Mouse (Mus musculus) kidney, adult 2 months (tissue): ENCODE measurements around the gene Pip5k1b. TPM values are rescaled to one million over a fixed set of nuclear protein-coding genes. Genes with fewer than 3 reads are reported as not detected.

Source experiments
- DNase-seq: peaks from one replicate; pipeline ENCODE4 v3.0.0; 2021
- H3K27ac ChIP-seq: fragments of 200-500 bp; 2 replicates; pipeline ENCODE4 v1.5.1; 2012; ENCODE audit warnings: low read depth, low read length, control low read depth, inconsistent platforms; ENCODE audit not compliant: insufficient read depth
- H3K27me3 ChIP-seq: fragments of 200-500 bp; replicated peaks from 2 replicates; pipeline ENCODE4 v1.6.1; 2012; ENCODE audit warnings: mild to moderate bottlenecking, moderate library complexity, low read length, inconsistent platforms; ENCODE audit not compliant: control insufficient read depth, insufficient read depth
- H3K36me3 ChIP-seq: fragments of 200-500 bp; 2 replicates; pipeline ENCODE4 v1.6.1; 2012; ENCODE audit warnings: mild to moderate bottlenecking, moderate library complexity, low read length, inconsistent platforms; ENCODE audit not compliant: control insufficient read depth, insufficient read depth
- H3K4me1 ChIP-seq: fragments of 200-500 bp; 2 replicates; pipeline ENCODE4 v1.6.1; 2011; ENCODE audit warnings: low read length; ENCODE audit not compliant: control insufficient read depth, insufficient read depth
- H3K4me3 ChIP-seq: fragments of 200-500 bp; 2 replicates; pipeline ENCODE4 v1.5.1; 2011; ENCODE audit warnings: mild to moderate bottlenecking, low read depth, low read length, control low read depth; ENCODE audit not compliant: insufficient read depth
- CTCF ChIP-seq: fragments of 200-500 bp; conservative IDR thresholded peaks from 2 replicates; pipeline ENCODE4 v1.5.1; 2011; ENCODE audit warnings: low read depth, mild to moderate bottlenecking, control low read depth, low read length, moderate library complexity, mixed read lengths; ENCODE audit not compliant: insufficient read depth, insufficient read length
- POLR2A ChIP-seq: fragments of 200-500 bp; IDR thresholded peaks from one replicate; pipeline ENCODE4 v1.6.1; 2011; ENCODE audit warnings: low read depth, low read length, control low read depth
- WGBS: fragments of 180-500 bp; shearing (Covaris S2); methylation state at CpG from one replicate; pipeline ENCODE4 v1.1.7; 2018; 5-methylcytosine and 5-hydroxymethylcytosine counted together
- polyA plus RNA-seq: library from polyadenylated mRNA; depleted of rRNA; stranded (reverse); fragments of >200 nt; gene quantifications from 2 replicates; pipeline ENCODE4 v1.2.3, GENCODE M21; 2012

Pip5k1b gene
- polyA plus RNA-seq, 1 experiment, result 3.7 TPM

DNA sequence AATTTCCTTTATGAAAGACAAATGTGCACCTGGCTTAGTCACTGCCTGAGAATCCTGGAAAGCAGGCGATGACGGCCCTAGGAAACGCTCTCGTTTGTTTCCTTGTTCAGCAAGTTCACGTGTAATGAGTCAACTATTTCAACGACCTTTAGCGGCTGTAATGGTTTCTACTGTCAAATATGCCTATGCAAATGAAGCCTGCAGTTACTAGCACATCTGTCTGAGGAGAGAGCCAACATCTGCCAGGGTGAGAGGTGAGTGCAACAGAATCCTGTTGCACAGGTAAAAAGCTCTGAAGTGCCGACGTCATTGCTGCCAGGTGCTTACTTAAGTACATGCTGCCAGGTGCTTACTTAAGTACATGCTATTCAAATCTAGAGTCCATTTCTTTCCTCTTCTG lies 196.4 kb downstream of the Pip5k1b start:
- H3K4me1 ChIP-seq, result no peaks in the 10 kb centered on the region
- TF ChIP-seq POLR2A (no peak), CTCF (no peak)
- peak; percentile 45 for DNase-seq
- WGBS, result 43% methylated on average over 9 of the region's 9 CpGs
- no peak overlapping the region for H3K4me3 ChIP-seq
- H3K36me3 ChIP-seq, result no peaks in the 10 kb centered on the region
- H3K27me3 ChIP-seq, result no peaks in the 10 kb centered on the region
- H3K27ac ChIP-seq, result no peak overlapping the region

DNA sequence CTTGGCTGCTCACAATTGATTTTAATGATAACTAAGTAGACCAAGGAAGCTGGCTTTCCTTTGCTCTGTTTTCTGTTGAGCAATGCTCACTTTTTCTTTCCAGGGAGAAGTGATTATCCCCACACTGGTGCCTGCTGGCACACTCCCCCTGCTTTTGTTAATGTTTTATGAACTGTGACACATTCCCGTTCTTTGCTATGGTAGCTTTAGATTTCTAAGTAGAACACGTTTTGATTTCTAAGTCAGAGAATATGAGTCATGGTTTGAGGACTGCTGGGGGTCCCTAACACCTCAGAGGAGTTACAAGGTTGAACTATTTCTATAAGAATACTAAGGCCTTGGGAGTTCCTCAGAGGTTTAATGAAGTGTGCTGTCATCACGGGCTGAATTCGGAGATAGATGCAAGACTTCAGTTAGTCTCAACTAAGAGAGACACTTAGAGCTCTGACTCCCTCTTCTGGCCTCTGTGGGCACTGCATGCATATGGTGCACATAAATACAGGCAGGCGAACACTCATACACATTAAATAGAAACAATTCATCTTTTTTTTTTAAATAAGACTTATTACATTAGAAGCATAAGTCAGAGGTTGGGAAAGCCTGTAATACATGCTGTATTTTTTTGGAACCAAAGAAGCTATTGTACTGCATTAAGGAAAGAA lies 203.2 kb downstream of the Pip5k1b start:
- Histone ChIP-seq H3K36me3 (no peaks in the 10 kb centered on the region), H3K4me1 (no peaks in the 10 kb centered on the region), H3K27ac (no peak overlapping the region), H3K27me3 (no peaks in the 10 kb centered on the region), H3K4me3 (no peak overlapping the region)
- TF ChIP-seq POLR2A (no peak), CTCF (no peak)
- peak; percentile 22 for DNase-seq
- 60% methylated on average over 5 of the region's 5 CpGs for WGBS

DNA sequence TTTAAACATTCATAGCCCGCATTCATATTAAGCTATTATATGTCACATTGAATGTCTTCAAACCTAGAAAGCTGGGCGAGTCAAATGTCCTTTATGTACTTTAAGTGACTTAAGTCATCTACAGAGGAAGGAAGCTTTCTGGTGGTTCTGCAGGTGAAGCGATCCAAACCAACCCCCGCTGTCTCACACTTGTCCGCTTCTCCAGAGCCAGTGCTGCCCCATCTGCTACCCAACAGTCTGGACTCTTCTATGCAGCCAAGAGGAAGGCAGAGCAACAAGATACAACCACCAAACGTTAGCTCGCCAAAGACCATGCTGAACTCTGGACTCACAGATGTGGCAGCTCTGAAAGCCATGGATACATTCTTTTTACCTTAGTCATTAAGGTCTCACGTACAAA lies 211.2 kb downstream of the Pip5k1b start:
- no peaks in the 10 kb centered on the region for H3K27me3 ChIP-seq
- 94% methylated on average over 8 of the region's 8 CpGs for WGBS
- H3K36me3 ChIP-seq, result no peaks in the 10 kb centered on the region
- no peak for TF ChIP-seq CTCF
- TF ChIP-seq POLR2A, result no peak
- no peaks in the 10 kb centered on the region for H3K4me1 ChIP-seq
- no peak overlapping the region for H3K4me3 ChIP-seq
- DNase-seq, result no peak
- H3K27ac ChIP-seq, result no peak overlapping the region

DNA sequence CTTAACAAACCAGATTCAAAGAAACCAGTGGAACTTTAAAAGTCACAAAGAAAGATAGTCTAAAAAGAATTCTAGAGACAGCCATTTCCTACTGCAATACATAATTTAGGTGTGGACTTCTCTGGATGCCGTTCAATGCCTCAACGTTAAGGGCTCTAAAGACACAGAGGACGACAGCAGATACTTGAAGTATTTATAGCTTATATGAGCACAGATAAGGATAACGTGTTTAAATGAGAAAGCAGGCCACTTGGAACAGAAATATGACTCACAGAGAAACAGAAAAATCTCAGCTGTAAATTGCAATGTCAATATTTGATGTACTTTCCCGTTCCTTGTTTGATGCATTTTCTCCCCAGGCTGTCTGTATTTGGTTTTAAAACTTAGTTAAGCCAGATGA lies 212.9 kb downstream of the Pip5k1b start:
- WGBS, result 69% methylated on average over 5 of the region's 5 CpGs
- H3K27ac ChIP-seq, result no peak overlapping the region
- no peak for TF ChIP-seq POLR2A
- no peak for TF ChIP-seq CTCF
- no peak for DNase-seq
- H3K4me3 ChIP-seq, result no peak overlapping the region
- no peaks in the 10 kb centered on the region for H3K27me3 ChIP-seq
- no peaks in the 10 kb centered on the region for H3K4me1 ChIP-seq
- no peaks in the 10 kb centered on the region for H3K36me3 ChIP-seq

DNA sequence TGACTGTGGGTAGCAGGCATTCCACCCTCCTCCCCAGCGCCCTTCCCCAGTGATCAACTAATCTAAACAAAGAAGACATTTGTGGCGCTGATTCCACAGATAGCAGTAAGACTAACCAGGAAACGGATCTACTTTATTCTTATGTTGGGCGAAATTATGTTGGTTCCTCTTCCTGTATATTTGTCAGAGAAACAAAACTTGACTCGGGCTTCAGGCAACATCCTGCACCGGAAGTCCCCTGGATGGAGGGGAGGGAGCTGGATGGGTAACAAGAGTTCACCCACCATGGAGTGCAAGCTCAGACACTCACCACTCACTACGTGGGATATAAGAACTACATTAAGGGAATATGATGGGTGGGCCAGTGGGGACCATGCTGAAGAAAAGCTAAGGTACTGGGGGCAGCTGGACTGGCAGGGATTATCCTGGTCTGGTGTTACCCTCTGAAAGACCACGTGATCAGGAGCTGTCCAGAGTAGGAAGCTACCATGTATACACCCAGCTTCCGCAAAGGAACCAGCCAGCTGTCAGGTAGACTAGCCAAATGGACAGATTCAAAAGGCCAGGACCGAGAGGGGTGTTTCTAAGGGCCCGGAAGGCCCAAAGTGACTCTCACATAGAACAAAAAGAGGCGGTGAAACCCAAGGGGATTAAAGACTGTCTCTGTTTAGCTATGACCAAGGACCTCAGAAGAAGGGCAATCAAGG lies 219.1 kb downstream of the Pip5k1b start:
- Histone ChIP-seq H3K27ac (no peak overlapping the region), H3K36me3 (no peaks in the 10 kb centered on the region), H3K4me1 (no peaks in the 10 kb centered on the region), H3K27me3 (no peaks in the 10 kb centered on the region), H3K4me3 (no peak overlapping the region)
- WGBS, result 61% methylated on average over 12 of the region's 12 CpGs
- TF ChIP-seq CTCF (no peak), POLR2A (no peak)
- DNase-seq, result no peak

DNA sequence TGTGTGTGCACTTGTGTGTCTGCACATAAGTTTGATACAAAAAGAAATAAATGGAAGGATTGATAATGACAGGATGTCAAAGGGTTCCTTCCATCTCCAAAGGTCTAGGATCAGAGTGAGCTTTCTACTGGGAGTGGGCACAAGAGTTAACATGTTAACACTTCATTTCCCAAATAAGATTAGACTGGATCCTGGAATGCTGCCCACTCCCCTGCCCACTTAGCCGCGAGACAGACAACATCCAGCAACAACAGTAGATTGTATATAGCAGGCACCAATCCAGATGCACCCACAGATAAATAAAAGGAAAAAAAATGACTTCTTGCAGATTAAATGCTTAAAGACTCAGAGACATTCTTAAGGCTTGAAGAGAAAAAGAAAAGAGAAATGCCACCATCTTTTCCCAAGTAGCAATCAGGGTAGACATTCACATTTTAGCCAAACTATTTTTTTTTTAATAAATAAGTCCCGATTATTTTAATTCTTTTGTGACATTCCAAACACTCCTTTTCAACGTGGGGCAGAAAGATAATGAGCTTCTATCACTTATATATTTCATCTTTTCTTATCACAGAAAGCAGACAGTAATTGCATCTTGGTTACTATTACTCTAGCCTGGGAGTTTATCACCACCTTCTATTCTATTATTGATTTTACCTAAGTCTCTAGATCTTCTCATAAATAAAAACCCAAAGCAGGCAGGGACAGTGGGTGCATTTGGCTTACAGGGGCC lies 219.9 kb downstream of the Pip5k1b start:
- Histone ChIP-seq H3K36me3 (no peaks in the 10 kb centered on the region), H3K4me1 (no peaks in the 10 kb centered on the region), H3K27me3 (no peaks in the 10 kb centered on the region), H3K4me3 (no peak overlapping the region), H3K27ac (no peak overlapping the region)
- TF ChIP-seq POLR2A, result no peak
- no peak for TF ChIP-seq CTCF
- 65% methylated on average over 4 of the region's 4 CpGs for WGBS
- no peak for DNase-seq

DNA sequence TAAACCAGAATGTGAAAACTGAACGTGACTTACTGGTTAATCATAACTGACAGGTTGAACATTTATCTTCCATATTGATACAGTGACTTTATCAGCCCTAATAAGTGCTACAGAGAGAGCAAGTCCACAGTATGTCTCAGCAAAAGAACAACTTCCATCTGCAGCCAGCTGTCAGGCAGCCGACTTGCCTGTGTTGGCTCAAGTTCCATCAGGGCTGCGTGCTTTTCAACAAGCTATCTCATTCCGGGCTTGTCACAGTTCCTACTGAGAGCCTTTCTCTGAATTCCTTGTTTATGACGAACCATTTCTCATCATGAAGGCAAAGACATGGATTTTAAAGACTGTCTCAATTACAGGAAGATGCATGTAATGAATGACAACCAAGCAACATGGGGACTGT lies 222.7 kb downstream of the Pip5k1b start:
- Histone ChIP-seq H3K27ac (no peak overlapping the region), H3K36me3 (no peaks in the 10 kb centered on the region), H3K4me3 (no peak overlapping the region), H3K27me3 (no peaks in the 10 kb centered on the region), H3K4me1 (no peaks in the 10 kb centered on the region)
- TF ChIP-seq POLR2A (no peak), CTCF (no peak)
- 53% methylated on average over 5 of the region's 5 CpGs for WGBS
- no peak for DNase-seq
